Mouse (Mus musculus): Measurements from ENCODE around the gene Rab32. TPM values are rescaled to one million over a fixed set of nuclear protein-coding genes. Genes with fewer than 3 reads are reported as not detected.
"Not testable (repeated sequence)": the region's sequence is repeated elsewhere in the genome, so short reads cannot be mapped to it uniquely, and the experiment has no call there.

Rab32 gene
- 88.6 and 95.5 TPM in 2 replicates for total RNA-seq (2015)
- total RNA-seq (2017): 58.1 and 68.9 TPM in 2 replicates

DNA sequence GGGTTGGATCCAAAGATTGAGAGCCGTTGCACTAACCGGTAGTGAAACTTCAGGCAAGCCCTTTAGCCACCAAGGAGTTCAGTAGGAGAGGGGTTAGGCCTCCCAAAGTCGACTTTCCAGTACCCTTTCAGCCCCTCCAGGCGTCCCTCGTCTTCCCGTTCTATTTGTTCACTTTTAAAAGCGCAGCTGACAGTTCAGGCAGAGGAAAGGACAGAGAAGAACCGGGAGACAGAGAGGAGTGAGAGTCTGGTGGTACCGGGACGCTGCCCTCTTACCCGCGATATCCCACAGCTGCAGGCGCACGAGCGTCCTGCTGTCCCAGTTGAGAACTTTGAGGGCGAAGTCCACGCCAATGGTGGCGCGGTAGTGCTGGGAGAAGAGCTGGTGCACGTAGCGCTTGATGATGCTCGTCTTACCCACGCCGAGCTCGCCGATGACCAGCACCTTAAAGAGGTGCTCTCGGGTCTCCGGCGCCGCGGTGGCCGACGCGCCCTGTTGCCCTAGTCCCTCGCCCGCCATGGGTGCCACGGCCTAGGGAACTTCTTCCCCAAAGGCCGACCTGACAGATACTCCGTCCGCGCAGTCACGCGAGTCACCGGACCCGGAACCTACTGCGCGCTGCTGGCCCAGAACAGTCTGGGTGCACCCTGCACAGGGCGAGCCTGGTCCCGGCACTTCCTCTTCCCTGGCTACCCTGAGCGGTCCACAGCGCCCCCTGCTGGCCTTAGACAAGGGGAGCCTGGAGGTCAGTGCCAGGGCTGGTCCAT, at the start of gene Rab32:
TSS of gene Rab32 (minus strand) at position 696 of the 767 bp plus-strand sequence.
- ATAC-seq (replicated peaks; ENCODE audit: poor library complexity): peak; percentile 95

DNA sequence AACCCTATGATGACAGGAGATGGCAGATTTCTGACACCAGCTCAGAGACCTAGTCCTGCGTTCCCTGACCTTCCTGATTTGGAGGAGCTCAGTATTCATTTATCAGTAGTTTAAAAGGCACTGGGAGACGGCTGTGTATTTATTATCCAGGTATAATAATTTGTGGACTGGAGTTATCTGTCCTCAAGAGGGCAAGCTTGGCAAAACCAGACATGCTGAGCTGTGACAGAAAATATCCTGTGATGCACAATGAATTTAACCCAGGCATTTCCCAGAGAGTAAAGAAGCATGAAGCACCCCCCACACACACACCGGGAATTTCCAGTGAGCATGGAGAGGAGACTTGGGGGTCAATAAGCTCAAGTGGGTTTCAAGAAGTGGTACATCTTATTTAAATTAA, 42.7 kb upstream of the Rab32 start:
- no peak for ATAC-seq (replicated peaks; ENCODE audit: poor library complexity)

- not testable (repeated sequence) for ATAC-seq (replicated peaks; ENCODE audit: poor library complexity)
Measured at GRCm38 (mm10) chr10:10597495-10597894, 39.4 kb upstream of the Rab32 start.

GRCm38 (mm10) chr10:10580811-10581210, 22.7 kb upstream of the Rab32 start:
- no peak for ATAC-seq (replicated peaks; ENCODE audit: poor library complexity)

DNA sequence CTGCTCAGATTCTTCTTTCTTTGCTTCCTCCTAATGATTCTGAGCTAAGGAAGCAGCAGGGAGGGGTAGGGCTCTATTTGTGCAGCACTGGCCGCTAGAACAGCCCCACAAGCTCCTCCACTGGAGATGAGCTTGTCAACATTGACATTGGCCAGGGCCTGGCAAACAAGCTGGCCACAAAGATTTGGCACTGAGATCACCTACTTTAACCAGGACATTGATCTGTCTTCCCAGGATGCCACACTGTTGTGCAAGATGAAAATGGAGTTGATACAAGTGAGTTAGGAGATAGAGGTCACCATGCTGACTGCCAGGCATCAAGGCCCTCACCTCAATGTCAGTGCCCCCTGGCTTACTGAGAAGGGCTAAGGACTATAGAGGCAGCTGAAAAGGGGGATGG, 21.8 kb upstream of the Rab32 start:
- ATAC-seq (replicated peaks; ENCODE audit: poor library complexity): no peak

GRCm38 (mm10) chr10:10558337-10558711, 259 bp upstream of the Rab32 start:
- ATAC-seq (replicated peaks; ENCODE audit: poor library complexity): no peak

DNA sequence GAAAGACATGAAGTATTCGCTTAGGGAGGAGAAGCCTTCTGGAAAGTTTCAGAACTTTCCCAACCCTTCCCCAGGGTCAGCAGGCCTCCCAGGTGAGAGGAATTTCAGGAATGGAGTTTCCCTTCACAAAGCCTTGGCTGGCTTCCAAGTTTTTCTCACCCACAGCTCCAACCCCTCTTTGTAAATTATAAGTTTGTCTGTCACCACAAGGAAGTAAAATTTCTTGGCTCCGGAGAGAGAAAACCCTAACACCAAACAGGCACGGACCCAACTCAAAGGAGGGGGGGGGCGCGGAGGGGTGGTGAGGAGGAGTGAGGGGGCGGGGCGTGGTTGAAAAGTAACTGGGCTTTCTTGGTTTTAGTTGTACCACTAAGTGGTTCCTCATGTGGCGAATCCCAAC, 980 bp downstream of the Rab32 start:
- ATAC-seq (replicated peaks; ENCODE audit: poor library complexity): peak; percentile 27

- 0 out of 2 replicates have a peak, but pooled peaks have one; percentile 8 for ATAC-seq (replicated peaks; ENCODE audit: poor library complexity)
Measured at GRCm38 (mm10) chr10:10555676-10556075, 2.4 kb downstream of the Rab32 start.

DNA sequence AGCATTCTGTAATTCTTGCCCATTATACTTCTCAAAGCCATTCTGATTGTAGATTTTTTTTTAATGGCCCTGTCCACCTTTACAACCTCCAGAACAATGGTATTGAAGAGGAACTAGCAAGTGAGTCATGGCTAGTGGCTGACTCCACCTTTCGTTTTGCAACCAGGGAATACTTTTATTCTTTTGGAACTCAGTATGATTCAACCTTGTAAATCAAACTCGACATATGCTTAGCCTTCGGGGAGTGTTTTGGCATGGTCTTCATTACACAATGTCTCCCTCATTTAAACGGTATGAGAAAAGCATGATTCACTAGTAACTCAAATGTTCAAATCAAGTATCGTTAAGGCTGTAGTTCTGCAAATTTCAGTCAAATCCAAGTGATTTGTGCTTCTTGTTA, 2.8 kb downstream of the Rab32 start:
- ATAC-seq (replicated peaks; ENCODE audit: poor library complexity): no peak

DNA sequence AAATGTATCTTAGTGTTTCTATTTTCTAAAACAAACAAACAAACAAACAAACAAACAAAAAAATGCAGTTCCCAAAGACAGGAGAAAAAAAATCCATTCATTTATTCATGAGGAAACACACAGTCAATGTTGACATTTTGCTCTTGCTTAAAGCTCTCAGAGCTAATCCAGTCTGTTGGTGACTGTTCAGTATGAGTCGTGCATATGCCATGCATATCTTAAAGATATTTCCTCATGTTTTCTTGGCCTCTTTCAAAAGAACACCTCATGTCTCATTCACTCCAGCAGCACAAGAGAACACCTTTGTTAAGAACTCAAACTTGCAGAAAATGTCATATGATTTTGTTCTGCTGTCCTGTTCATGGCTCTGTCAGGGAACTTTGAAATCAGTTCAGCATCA, 7.9 kb downstream of the Rab32 start:
- no peak for ATAC-seq (replicated peaks; ENCODE audit: poor library complexity)

- no peak for ATAC-seq (replicated peaks; ENCODE audit: poor library complexity)
Measured at GRCm38 (mm10) chr10:10546623-10547022, 11.4 kb downstream of the Rab32 start.

- no peak for ATAC-seq (replicated peaks; ENCODE audit: poor library complexity)
Measured at GRCm38 (mm10) chr10:10544955-10545354, 13.1 kb downstream of the Rab32 start.

Other genes with a start within 250 kb of the Rab32 start
- 0.72 and 1.3 TPM in 2 replicates for gene Adgb, start 85.9 kb downstream of the Rab32 start, total RNA-seq (2015)
- gene Adgb, start 85.9 kb downstream of the Rab32 start, total RNA-seq (2017): 0.21 and 0.51 TPM in 2 replicates
- gene Gm10944, start 123.1 kb upstream of the Rab32 start, total RNA-seq (2015): not detected in 2 replicates
- not detected in 2 replicates for gene Gm10944, start 123.1 kb upstream of the Rab32 start, total RNA-seq (2017)